8 mouse cellular contexts compared by ENCODE assay signal in genomic region chr15:101283183-101283910, GRCm38 (mm10). TPM values are rescaled to one million over a fixed set of nuclear protein-coding genes. Genes with fewer than 3 reads are reported as not detected.
DNase-seq lines count a peak whose midpoint lies in the region; ATAC-seq lines count a peak whose summit lies in the region.

No protein-coding gene starts in this region.

- peaks cover 16% of the 10 kb centered on the region for H3K36me3 ChIP-seq in embryonic facial prominence, embryonic 12.5 days

- H3K27ac ChIP-seq in embryonic facial prominence, embryonic 12.5 days, result peak overlapping the region; percentile 63; the same call in 1 of the 2 replicates

- no peaks in the 10 kb centered on the region for H3K9me3 ChIP-seq in embryonic facial prominence, embryonic 12.5 days

- H3K9ac ChIP-seq in embryonic facial prominence, embryonic 12.5 days, result peak overlapping the region; percentile 85; the same call in 1 of the 2 replicates

- intact Hi-C loops in heart, postnatal 36 days (cut with DNase I), result loop anchor here (1.0 kb wide), 2 partner anchors 42 to 59 kb away; partner anchors contain the start of gene Grasp

- H3K4me1 ChIP-seq in embryonic facial prominence, embryonic 12.5 days, result peaks cover 15% of the 10 kb centered on the region

- peak; percentile 74 to 93 for DNase-seq in adrenal gland, adult (ENCODE audit: inconsistent age in 2 of 2, low spot score in 1 of 2)
- no peak for DNase-seq in adrenal gland, adult 8-10 months
- peak; percentile 91 for DNase-seq in adipocyte (ENCODE audit: low spot score)
- peak; percentile 67 to 73 for DNase-seq in heart, postnatal 36 days
- peak; percentile 48 to 83 for DNase-seq in layer of hippocampus, adult 18-20 months (ENCODE audit: low spot score in 2 of 2)
- DNase-seq in lung, postnatal 25 days (ENCODE audit: low spot score), result peak; percentile 84
- peak; percentile 85 for DNase-seq in retina, postnatal 1 day

- 2% methylated on average over 26 of the region's 26 CpGs for WGBS in embryonic facial prominence, embryonic 12.5 days

- peak overlapping the region; percentile 88 for H3K4me2 ChIP-seq in embryonic facial prominence, embryonic 12.5 days (replicated peaks)

- peak overlapping the region; percentile 89 for H3K4me3 ChIP-seq in embryonic facial prominence, embryonic 12.5 days

- H3K27me3 ChIP-seq in embryonic facial prominence, embryonic 12.5 days, result no peaks in the 10 kb centered on the region

- no peak; the same call in 1 of the 2 replicates for ATAC-seq in embryonic facial prominence, embryonic 12.5 days (ENCODE audit: insufficient number of reproducible peaks, insufficient read depth, low FRiP score, low TSS enrichment)

RNA-seq across cellular contexts. Expression of gene Atg101, which starts 0.7 kb away (rescaled TPM):
- 10 to 100 TPM; 31.4 to 48.9 (median 37.0) TPM for total RNA-seq in adrenal gland, adult 8-10 months (2022)
- polyA plus RNA-seq in embryonic facial prominence, embryonic 12.5 days (2016; fragmentation: Nextera tagmentation; extraction: Ambion mirVana), result 61.7 and 64.5 TPM in 2 replicates
- 10 to 100 TPM; 23.7 to 23.9 TPM for total RNA-seq in heart, postnatal 36 days (2021)
- 10 to 100 TPM; 53.2 to 57.5 TPM for total RNA-seq in layer of hippocampus, adult 18-20 months (2021)

RNA-seq across cellular contexts. Expression of gene 6030408B16Rik, which starts 9.7 kb away (rescaled TPM):
- under 1 TPM; 0.49 to 0.91 (median 0.71) TPM for total RNA-seq in adrenal gland, adult 8-10 months (2022)
- polyA plus RNA-seq in embryonic facial prominence, embryonic 12.5 days (2016; fragmentation: Nextera tagmentation; extraction: Ambion mirVana), result 1.0 and 1.1 TPM in 2 replicates
- total RNA-seq in heart, postnatal 36 days (2021), result 1 to 10 TPM in 1 of 2 experiments, under 1 TPM in 1; 0.94 to 1.4 TPM
- under 1 TPM; 0.27 to 0.66 TPM for total RNA-seq in layer of hippocampus, adult 18-20 months (2021)

RNA-seq across cellular contexts. Expression of gene Nr4a1, which starts 29.3 kb away (rescaled TPM):
- 100 to 1,000 TPM in 2 of 4 experiments, 10 to 100 TPM in 2; 42.9 to 895 (median 124) TPM for total RNA-seq in adrenal gland, adult 8-10 months (2022)
- 8.2 and 8.7 TPM in 2 replicates for polyA plus RNA-seq in embryonic facial prominence, embryonic 12.5 days (2016; fragmentation: Nextera tagmentation; extraction: Ambion mirVana)
- total RNA-seq in heart, postnatal 36 days (2021), result 10 to 100 TPM in 1 of 2 experiments, 1 to 10 TPM in 1; 5.2 to 98.5 TPM
- total RNA-seq in layer of hippocampus, adult 18-20 months (2021), result 100 to 1,000 TPM in 1 of 2 experiments, 10 to 100 TPM in 1; 87.1 to 105 TPM

RNA-seq across cellular contexts. Expression of gene Grasp, which starts 59.4 kb away (rescaled TPM):
- 10 to 100 TPM in 3 of 4 experiments, 1 to 10 TPM in 1; 8.8 to 19.6 (median 17.1) TPM for total RNA-seq in adrenal gland, adult 8-10 months (2022)
- polyA plus RNA-seq in embryonic facial prominence, embryonic 12.5 days (2016; fragmentation: Nextera tagmentation; extraction: Ambion mirVana), result 9.5 and 10.7 TPM in 2 replicates
- total RNA-seq in heart, postnatal 36 days (2021), result 10 to 100 TPM; 10.7 to 12.0 TPM
- total RNA-seq in layer of hippocampus, adult 18-20 months (2021), result 10 to 100 TPM; 75.9 to 86.7 TPM
